Mouse (Mus musculus) mature B cell (primary cell): ENCODE measurements around the gene D630039A03Rik.

Source experiments
- in situ Hi-C: fragments of 300-500 bp; cut with MboI; formaldehyde crosslinking; loops from 2 replicates; pipeline ENCODE4 v1.14.3; 2019

The D630039A03Rik gene

GRCm38 (mm10) chr4:57916201-57916661 is at the start of gene D630039A03Rik:
D630039A03Rik (minus strand) TSS chr4:57916297.
- in situ Hi-C loops = no loop called here

- in situ Hi-C loops = no loop called here
Observed at GRCm38 (mm10) chr4:57965516-57965915, 49.4 kb upstream of the D630039A03Rik start.

GRCm38 (mm10) chr4:57964143-57964542 is 48.0 kb upstream of the D630039A03Rik start:
- in situ Hi-C loops = no loop called here

- in situ Hi-C loops = no loop called here
Observed at GRCm38 (mm10) chr4:57959056-57959455, 43.0 kb upstream of the D630039A03Rik start.

GRCm38 (mm10) chr4:57958098-57958497 is 42.0 kb upstream of the D630039A03Rik start:
- in situ Hi-C loops = no loop called here

DNA sequence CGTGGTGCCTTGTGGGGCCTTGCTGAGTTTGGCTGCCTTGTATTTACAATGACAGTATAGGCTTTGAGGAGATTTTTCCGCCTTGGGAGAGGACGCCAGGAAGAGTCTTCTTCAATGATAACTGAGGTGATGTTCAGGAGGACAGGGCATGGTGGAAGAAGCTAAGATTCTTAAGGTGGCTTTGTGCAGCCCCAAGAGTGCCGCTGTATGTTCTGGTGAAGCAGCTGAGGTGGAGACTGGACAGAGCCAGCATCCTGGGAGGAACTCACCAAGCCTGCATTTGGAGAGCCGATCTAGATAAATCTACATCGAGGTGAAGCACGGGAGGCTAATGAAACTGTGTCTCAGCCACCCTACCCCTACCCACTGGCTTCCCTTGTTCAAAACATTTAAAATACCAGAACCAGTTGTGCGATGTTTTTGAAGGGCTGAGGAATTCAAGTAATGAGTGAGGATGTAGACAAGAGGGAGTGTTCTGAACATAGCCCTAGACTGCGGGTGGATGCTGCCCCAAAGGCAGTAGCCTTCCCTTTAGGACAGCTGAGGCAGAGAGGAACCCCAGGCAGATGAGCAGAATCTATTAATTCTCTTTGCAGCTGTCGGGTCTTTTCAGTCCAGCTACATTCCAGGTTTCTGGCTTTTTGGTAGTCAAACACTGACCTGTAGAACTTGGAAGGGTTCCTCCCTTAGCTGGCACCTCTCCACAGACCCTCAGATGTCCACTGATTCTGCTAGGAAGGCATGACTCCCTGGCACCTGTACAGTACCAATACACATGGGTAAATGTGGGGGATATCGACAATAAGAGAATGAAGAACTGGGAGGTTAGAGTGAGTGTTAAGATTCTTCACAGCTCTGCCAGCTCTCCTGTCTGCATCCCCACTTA is 41.3 kb upstream of the D630039A03Rik start:
- in situ Hi-C loops = no loop called here

DNA sequence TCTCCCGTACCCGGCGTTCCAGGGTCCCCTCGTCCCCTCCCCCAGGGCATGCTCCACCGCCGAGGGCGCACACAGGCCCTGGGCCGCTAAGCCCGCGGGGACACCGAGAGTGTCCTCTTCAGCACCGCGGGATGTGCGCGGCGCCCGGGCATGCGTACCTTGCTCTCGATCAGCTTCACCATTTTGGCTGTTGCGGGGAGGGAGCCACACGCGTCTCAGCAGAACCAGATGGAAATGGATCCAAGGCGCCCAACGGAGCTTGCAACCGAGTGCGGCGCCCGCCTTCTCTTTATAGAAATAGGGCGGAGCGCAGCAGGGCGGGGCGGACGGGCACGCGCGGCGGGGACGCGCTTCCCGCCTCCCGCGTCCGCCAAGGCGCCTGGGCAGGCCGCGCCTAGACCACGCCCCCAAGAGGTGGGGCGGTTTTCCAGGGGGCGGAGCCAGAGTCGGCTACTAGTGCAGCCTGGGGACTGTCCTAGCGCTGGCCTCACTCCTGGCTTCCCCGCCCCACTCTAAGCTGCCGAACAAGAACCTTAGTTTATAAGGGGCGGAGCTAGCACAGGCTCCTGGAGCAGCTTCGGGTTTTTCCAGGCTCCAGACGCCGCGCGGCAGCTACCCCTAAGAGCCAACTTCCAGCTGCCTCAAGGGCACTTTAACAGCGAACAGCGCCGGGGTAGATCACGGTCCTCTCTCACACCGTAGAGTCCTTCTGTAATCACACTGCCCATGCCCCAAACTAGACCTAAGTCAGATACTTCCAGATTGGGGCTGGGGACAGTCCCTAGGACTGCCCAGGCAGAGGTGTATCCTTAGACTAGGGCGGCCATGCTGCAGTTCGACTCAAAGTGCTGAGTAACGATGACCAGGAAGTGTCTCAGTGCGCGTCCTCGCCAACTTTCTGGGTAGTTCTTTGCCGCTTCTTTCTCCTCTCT is 40.2 kb upstream of the D630039A03Rik start, which contains the start of gene Txn1:
Gene Txn1, minus strand, starts transcription at position 383 of the 932 bp plus-strand sequence.
- in situ Hi-C loops = no loop called here

- in situ Hi-C loops = no loop called here
Observed at GRCm38 (mm10) chr4:57955544-57955958, 39.5 kb upstream of the D630039A03Rik start.

DNA sequence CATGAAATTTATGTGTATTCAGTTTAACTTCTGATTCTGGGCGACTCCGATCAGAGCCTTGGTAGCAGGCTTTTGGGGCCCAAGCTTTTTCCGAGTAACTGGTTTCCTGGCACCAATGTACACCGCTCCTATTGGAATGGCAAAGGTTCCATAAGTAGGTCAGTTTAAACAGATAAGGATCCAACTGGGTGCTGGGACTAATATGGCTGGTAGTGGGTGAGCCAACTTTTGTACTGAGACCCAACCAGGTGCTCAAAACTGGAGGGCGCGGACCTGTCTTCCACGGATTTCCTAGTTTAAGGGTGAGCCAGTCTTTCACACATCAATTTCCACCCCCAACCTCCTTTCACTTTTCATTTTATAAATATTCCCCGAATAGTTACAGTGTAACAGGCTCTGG is 38.9 kb upstream of the D630039A03Rik start:
- in situ Hi-C loops = no loop called here

GRCm38 (mm10) chr4:57954580-57954979 is 38.5 kb upstream of the D630039A03Rik start:
- in situ Hi-C loops = no loop called here

- in situ Hi-C loops = no loop called here
Observed at GRCm38 (mm10) chr4:57953796-57954195, 37.7 kb upstream of the D630039A03Rik start.

DNA sequence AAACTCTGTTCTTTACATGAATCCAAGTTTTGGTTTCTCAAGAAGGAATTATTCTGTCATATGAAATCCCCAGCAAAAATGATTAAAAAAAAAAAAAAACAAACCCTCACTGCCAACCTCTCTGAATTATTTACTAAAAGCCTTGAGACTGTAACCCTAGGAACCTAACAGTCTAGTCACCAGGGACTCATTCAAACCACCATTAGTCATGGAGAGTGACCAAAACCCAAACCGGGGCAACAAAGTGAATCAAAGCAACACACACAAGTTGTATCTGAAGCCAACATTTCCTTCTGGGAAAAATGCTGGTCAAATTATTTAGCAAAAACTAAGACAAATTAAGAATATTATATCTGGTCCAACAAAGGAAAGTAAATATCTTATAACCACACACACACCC is 36.8 kb upstream of the D630039A03Rik start:
- in situ Hi-C loops = no loop called here

GRCm38 (mm10) chr4:57952416-57952815 is 36.3 kb upstream of the D630039A03Rik start:
- in situ Hi-C loops = no loop called here

GRCm38 (mm10) chr4:57949866-57950265 is 33.8 kb upstream of the D630039A03Rik start:
- in situ Hi-C loops = no loop called here

DNA sequence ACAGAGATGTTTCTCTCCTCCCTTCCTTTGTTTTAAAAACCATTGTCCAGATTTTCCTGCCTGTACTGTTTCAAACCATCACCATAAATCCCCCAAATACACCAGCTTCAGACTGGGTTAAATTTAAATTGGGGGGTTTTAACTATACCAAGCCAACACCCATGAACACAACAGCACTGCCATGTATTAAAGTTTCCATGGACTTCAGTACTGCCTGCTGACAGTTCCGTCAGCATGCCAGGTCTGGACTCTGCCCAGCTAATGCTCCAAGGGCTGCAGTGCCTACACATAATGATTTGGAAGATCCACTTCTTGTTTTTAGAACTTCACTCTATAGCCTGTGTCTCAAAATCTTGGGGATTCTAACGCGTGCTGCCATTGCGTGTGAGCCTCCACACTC is 31.4 kb upstream of the D630039A03Rik start:
- in situ Hi-C loops = no loop called here

- in situ Hi-C loops = no loop called here
Observed at GRCm38 (mm10) chr4:57947036-57947435, 30.9 kb upstream of the D630039A03Rik start.

DNA sequence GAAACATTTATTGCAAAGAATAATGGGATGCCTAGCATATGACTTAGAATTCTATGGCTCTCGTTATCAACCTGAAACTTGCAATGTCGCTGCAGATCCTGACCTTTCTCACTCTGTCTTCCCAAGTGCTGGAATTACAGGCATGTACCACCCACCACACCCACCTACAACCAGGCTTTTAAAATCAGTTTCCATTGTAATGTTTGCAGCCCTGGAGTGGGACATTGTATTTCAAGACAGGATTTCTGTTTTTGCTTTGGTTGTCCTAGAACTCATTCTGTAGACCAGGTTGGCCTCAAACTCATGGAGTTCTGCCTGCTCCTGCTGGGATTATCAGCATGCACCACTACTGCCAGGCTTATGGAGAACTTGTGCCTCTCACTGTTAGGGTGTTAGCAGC is 26.8 kb upstream of the D630039A03Rik start:
- in situ Hi-C loops = no loop called here

GRCm38 (mm10) chr4:57940631-57941030 is 24.5 kb upstream of the D630039A03Rik start:
- in situ Hi-C loops = no loop called here

GRCm38 (mm10) chr4:57937292-57937691 is 21.2 kb upstream of the D630039A03Rik start:
- in situ Hi-C loops = no loop called here

GRCm38 (mm10) chr4:57934181-57934580 is 18.1 kb upstream of the D630039A03Rik start:
- in situ Hi-C loops = no loop called here

GRCm38 (mm10) chr4:57930559-57931170 is 14.6 kb upstream of the D630039A03Rik start:
- in situ Hi-C loops = no loop called here
